Mouse (Mus musculus) testis, adult 2 months (tissue): ENCODE data around the gene Mob3c.

Experiments used
- CTCF ChIP-seq: fragments of 200-500 bp; IDR thresholded peaks from 2 replicates; pipeline ENCODE4 v1.5.1; 2012; ENCODE audit warnings: low read depth, mild to moderate bottlenecking, inconsistent platforms, low read length, moderate library complexity; ENCODE audit not compliant: control insufficient read depth, insufficient read depth, insufficient replicate concordance
- POLR2A ChIP-seq: fragments of 200-500 bp; IDR thresholded peaks from 2 replicates; pipeline ENCODE4 v1.6.1; 2012; ENCODE audit warnings: low read depth, mild to moderate bottlenecking, inconsistent platforms, low read length, moderate library complexity; ENCODE audit not compliant: control insufficient read depth

- TF ChIP-seq CTCF (no peak), POLR2A (peak; percentile 81)
These were observed 11.1 kb downstream of the Mob3c start, which contains the start of gene Mknk1 for GRCm38 (mm10) chr4:115838696-115839641.
